Mouse (Mus musculus) embryonic facial prominence, embryonic 15.5 days (tissue): Measurements from ENCODE around the gene Zbtb22. TPM values are rescaled to one million over a fixed set of nuclear protein-coding genes. Genes with fewer than 3 reads are reported as not detected.
"Not testable (repeated sequence)": the region's sequence is repeated elsewhere in the genome, so short reads cannot be mapped to it uniquely, and the experiment has no call there.

Experiments used
- ATAC-seq: fragments of 200-750 bp; cut with Nextera tagmentation; 2 replicates; pipeline ENCODE4 v1.8.0; 2017; ENCODE audit warnings: low read depth, moderate TSS enrichment; ENCODE audit not compliant: insufficient number of reproducible peaks, low FRiP score, low TSS enrichment
- H3K27ac ChIP-seq: fragments of 300-500 bp; sonication (generic); replicated peaks from 2 replicates; pipeline ENCODE4 v1.5.1; 2015; ENCODE audit warnings: mild to moderate bottlenecking, inconsistent platforms
- H3K27me3 ChIP-seq: fragments of 300-500 bp; sonication (generic); 2 replicates; pipeline ENCODE4 v1.6.1; 2015; ENCODE audit warnings: inconsistent platforms
- H3K36me3 ChIP-seq: fragments of 300-500 bp; sonication (generic); 2 replicates; pipeline ENCODE4 v1.6.1; 2015; ENCODE audit warnings: mild to moderate bottlenecking, inconsistent platforms
- H3K4me1 ChIP-seq: fragments of 300-500 bp; sonication (generic); 2 replicates; pipeline ENCODE4 v1.6.1; 2015; ENCODE audit warnings: inconsistent platforms
- H3K4me2 ChIP-seq: fragments of 300-500 bp; sonication (generic); replicated peaks from 2 replicates; pipeline ENCODE4 v1.6.1; 2015; ENCODE audit warnings: mild to moderate bottlenecking, inconsistent platforms
- H3K4me3 ChIP-seq: fragments of 300-500 bp; sonication (generic); replicated peaks from 2 replicates; pipeline ENCODE4 v1.5.1; 2015; ENCODE audit warnings: mild to moderate bottlenecking, inconsistent platforms
- H3K9ac ChIP-seq: fragments of 300-500 bp; sonication (generic); 2 replicates; pipeline ENCODE4 v1.6.1; 2015; ENCODE audit warnings: inconsistent platforms
- H3K9me3 ChIP-seq: fragments of 300-500 bp; sonication (generic); replicated peaks from 2 replicates; pipeline ENCODE4 v1.6.1; 2016; ENCODE audit warnings: inconsistent platforms
- WGBS: fragments of 180-500 bp; shearing (Covaris S2); methylation state at CpG from one replicate; pipeline ENCODE4 v1.1.7; 2015; 5-methylcytosine and 5-hydroxymethylcytosine counted together
- polyA plus RNA-seq: library from polyadenylated mRNA; unstranded; fragments of >200 nt; fragmentation: Nextera tagmentation; extraction: Ambion mirVana; gene quantifications from 2 replicates; pipeline ENCODE4 v1.2.1, GENCODE M21; 2015

The Zbtb22 gene
- polyA plus RNA-seq, 1 experiment from 2014 or later = 17.8 TPM

GRCm38 (mm10) chr17:33892429-33892828, 23.3 kb upstream of the Zbtb22 start:
- H3K4me1 ChIP-seq = peaks cover 12% of the 10 kb centered on the region
- H3K9me3 ChIP-seq = no peaks in the 10 kb centered on the region
- H3K36me3 ChIP-seq = no peaks in the 10 kb centered on the region
- no peaks in the 10 kb centered on the region for H3K27me3 ChIP-seq
- no peak overlapping the region for H3K27ac ChIP-seq
- no peak overlapping the region for H3K4me2 ChIP-seq
- no peak for ATAC-seq
- no peak overlapping the region for H3K9ac ChIP-seq
- H3K4me3 ChIP-seq = no peak overlapping the region
- WGBS = 20% methylated on average over 7 of the region's 7 CpGs

GRCm38 (mm10) chr17:33893011-33893410, 22.7 kb upstream of the Zbtb22 start:
- H3K27ac ChIP-seq, H3K4me3 ChIP-seq, H3K4me2 ChIP-seq, H3K9me3 ChIP-seq, H3K36me3 ChIP-seq, H3K9ac ChIP-seq, ATAC-seq, H3K27me3 ChIP-seq: not testable (repeated sequence)
- peaks cover 12% of the 10 kb centered on the region for H3K4me1 ChIP-seq
- 70% methylated on average over 4 of the region's 4 CpGs for WGBS

- H3K4me3 ChIP-seq = no peak overlapping the region
- H3K4me2 ChIP-seq = no peak overlapping the region
- WGBS = 37% methylated on average over 6 of the region's 6 CpGs
- no peaks in the 10 kb centered on the region for H3K36me3 ChIP-seq
- no peak overlapping the region for H3K9ac ChIP-seq
- no peak for ATAC-seq
- H3K27ac ChIP-seq = no peak overlapping the region
- no peaks in the 10 kb centered on the region for H3K27me3 ChIP-seq
- no peaks in the 10 kb centered on the region for H3K4me1 ChIP-seq
- H3K9me3 ChIP-seq = no peaks in the 10 kb centered on the region
Observed at GRCm38 (mm10) chr17:33897114-33897794, 18.4 kb upstream of the Zbtb22 start.

GRCm38 (mm10) chr17:33898193-33898592, 17.5 kb upstream of the Zbtb22 start:
- not testable (repeated sequence) for H3K9ac ChIP-seq, H3K4me3 ChIP-seq, H3K9me3 ChIP-seq, H3K4me1 ChIP-seq, H3K4me2 ChIP-seq, H3K27me3 ChIP-seq, ATAC-seq, H3K27ac ChIP-seq, H3K36me3 ChIP-seq
- 69% methylated on average over 4 of the region's 4 CpGs for WGBS

GRCm38 (mm10) chr17:33899642-33900041, 16.1 kb upstream of the Zbtb22 start:
- no peaks in the 10 kb centered on the region for H3K27me3 ChIP-seq
- H3K27ac ChIP-seq = no peak overlapping the region
- no peak for ATAC-seq
- no peak overlapping the region for H3K4me3 ChIP-seq
- no peak overlapping the region for H3K4me2 ChIP-seq
- no peaks in the 10 kb centered on the region for H3K4me1 ChIP-seq
- no peaks in the 10 kb centered on the region for H3K9me3 ChIP-seq
- no peak overlapping the region for H3K9ac ChIP-seq
- H3K36me3 ChIP-seq = no peaks in the 10 kb centered on the region
- 68% methylated on average over 4 of the region's 4 CpGs for WGBS

GRCm38 (mm10) chr17:33900281-33900988, 15.3 kb upstream of the Zbtb22 start:
- H3K27ac ChIP-seq = no peak overlapping the region
- no peak overlapping the region for H3K4me2 ChIP-seq
- H3K27me3 ChIP-seq = no peaks in the 10 kb centered on the region
- ATAC-seq = no peak
- no peak overlapping the region for H3K4me3 ChIP-seq
- no peaks in the 10 kb centered on the region for H3K9me3 ChIP-seq
- H3K36me3 ChIP-seq = no peaks in the 10 kb centered on the region
- H3K9ac ChIP-seq = no peak overlapping the region
- no peaks in the 10 kb centered on the region for H3K4me1 ChIP-seq
- 66% methylated on average over 7 of the region's 7 CpGs for WGBS

GRCm38 (mm10) chr17:33900989-33901314, 14.8 kb upstream of the Zbtb22 start:
- Histone ChIP-seq H3K4me1 (no peaks in the 10 kb centered on the region), H3K27ac (no peak overlapping the region), H3K4me3 (no peak overlapping the region), H3K36me3 (no peaks in the 10 kb centered on the region), H3K9ac (no peak overlapping the region), H3K9me3 (no peaks in the 10 kb centered on the region), H3K27me3 (no peaks in the 10 kb centered on the region), H3K4me2 (no peak overlapping the region)
- 77% methylated on average over 4 of the region's 4 CpGs for WGBS
- ATAC-seq = no peak

GRCm38 (mm10) chr17:33901653-33902052, 14.1 kb upstream of the Zbtb22 start:
- no peak overlapping the region for H3K4me3 ChIP-seq
- 62% methylated on average over 4 of the region's 4 CpGs for WGBS
- no peaks in the 10 kb centered on the region for H3K9me3 ChIP-seq

GRCm38 (mm10) chr17:33902079-33902478, 13.6 kb upstream of the Zbtb22 start:
- WGBS = 74% methylated on average over 4 of the region's 4 CpGs
- no peak for ATAC-seq

More at GRCm38 (mm10) chr17:33901653-33902052, 14.1 kb upstream of the Zbtb22 start:
- no peak overlapping the region for H3K27ac ChIP-seq
- no peak overlapping the region for H3K9ac ChIP-seq
- no peak overlapping the region for H3K4me2 ChIP-seq
- no peaks in the 10 kb centered on the region for H3K4me1 ChIP-seq
- H3K27me3 ChIP-seq = no peaks in the 10 kb centered on the region
- H3K36me3 ChIP-seq = no peaks in the 10 kb centered on the region
- ATAC-seq = no peak

GRCm38 (mm10) chr17:33902491-33902890, 13.2 kb upstream of the Zbtb22 start:
- Histone ChIP-seq H3K36me3 (no peaks in the 10 kb centered on the region), H3K4me2 (no peak overlapping the region), H3K4me3 (no peak overlapping the region), H3K4me1 (no peaks in the 10 kb centered on the region), H3K9ac (no peak overlapping the region), H3K27ac (no peak overlapping the region), H3K27me3 (no peaks in the 10 kb centered on the region), H3K9me3 (no peaks in the 10 kb centered on the region)
- ATAC-seq = no peak
- WGBS = 80% methylated on average over 7 of the region's 7 CpGs

More at GRCm38 (mm10) chr17:33902079-33902478, 13.6 kb upstream of the Zbtb22 start:
- Histone ChIP-seq H3K4me2 (no peak overlapping the region), H3K4me1 (no peaks in the 10 kb centered on the region), H3K27ac (no peak overlapping the region), H3K9ac (no peak overlapping the region), H3K4me3 (no peak overlapping the region), H3K36me3 (no peaks in the 10 kb centered on the region), H3K9me3 (no peaks in the 10 kb centered on the region), H3K27me3 (no peaks in the 10 kb centered on the region)

- not testable (repeated sequence) for H3K27me3 ChIP-seq, H3K4me2 ChIP-seq, ATAC-seq, H3K36me3 ChIP-seq, H3K9me3 ChIP-seq, H3K9ac ChIP-seq, H3K27ac ChIP-seq, H3K4me3 ChIP-seq, H3K4me1 ChIP-seq
- WGBS = 59% methylated on average over 6 of the region's 6 CpGs
Observed at GRCm38 (mm10) chr17:33903911-33904651, 11.6 kb upstream of the Zbtb22 start.
